Mouse (Mus musculus) midbrain, embryonic 10.5 days (tissue): ENCODE measurements around the gene Atp6v0b. TPM values are rescaled to one million over a fixed set of nuclear protein-coding genes. Genes with fewer than 3 reads are reported as not detected.

ENCODE experiments used
- DNase-seq: peaks from one replicate; pipeline ENCODE4 v3.0.0-alpha.2; 2017; ENCODE audit warnings: low spot score
- H3K27ac ChIP-seq: fragments of 300-500 bp; sonication (generic); replicated peaks from 2 replicates; pipeline ENCODE4 v1.5.1; 2016; ENCODE audit warnings: mild to moderate bottlenecking
- H3K27me3 ChIP-seq: fragments of 300-500 bp; sonication (generic); 2 replicates; pipeline ENCODE4 v1.6.1; 2016; ENCODE audit warnings: low read depth, mild to moderate bottlenecking; ENCODE audit not compliant: poor library complexity, severe bottlenecking
- H3K36me3 ChIP-seq: fragments of 300-500 bp; sonication (generic); 2 replicates; pipeline ENCODE4 v1.6.1; 2016; ENCODE audit warnings: mild to moderate bottlenecking, moderate library complexity
- H3K4me1 ChIP-seq: fragments of 300-500 bp; sonication (generic); 2 replicates; pipeline ENCODE4 v1.6.1; 2016
- H3K4me3 ChIP-seq: fragments of 300-500 bp; sonication (generic); 2 replicates; pipeline ENCODE4 v1.5.1; 2016; ENCODE audit warnings: mild to moderate bottlenecking, moderate library complexity
- H3K9me3 ChIP-seq: fragments of 300-500 bp; sonication (generic); replicated peaks from 2 replicates; pipeline ENCODE4 v1.6.1; 2016; ENCODE audit warnings: mild to moderate bottlenecking
- WGBS: fragments of 180-500 bp; shearing (Covaris S2); methylation state at CpG from one replicate; pipeline ENCODE4 v1.1.7; 2016; 5-methylcytosine and 5-hydroxymethylcytosine counted together
- polyA plus RNA-seq: library from polyadenylated mRNA; unstranded; fragments of >200 nt; fragmentation: Nextera tagmentation; extraction: Ambion mirVana; gene quantifications from 2 replicates; pipeline ENCODE4 v1.2.1, GENCODE M21; 2016

The Atp6v0b gene
- polyA plus RNA-seq, 1 experiment from 2014 or later = 193 TPM

DNA sequence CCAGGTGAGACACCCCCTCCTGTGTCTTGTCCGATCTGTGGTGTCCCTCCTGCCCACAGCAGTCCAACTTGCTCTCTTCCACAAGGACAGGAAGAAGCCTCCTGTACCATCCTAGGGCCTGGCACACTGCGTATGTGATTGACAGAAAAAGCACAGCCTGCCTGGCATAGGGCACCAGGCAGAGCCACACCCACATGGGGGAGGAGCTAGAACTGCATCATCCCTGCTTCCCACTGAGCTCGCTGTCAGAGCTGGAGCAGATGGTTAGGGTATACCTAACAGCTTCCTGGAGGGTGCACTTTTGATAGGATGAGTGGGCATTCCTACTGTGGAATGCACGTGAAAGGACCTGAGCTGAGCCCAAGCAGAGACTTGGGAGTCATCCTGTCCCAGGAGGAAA lies 24.3 kb downstream of the Atp6v0b start:
- 33% methylated on average over 4 of the region's 4 CpGs for WGBS
- Histone ChIP-seq H3K9me3 (no peaks in the 10 kb centered on the region), H3K27ac (no peak overlapping the region), H3K36me3 (no peaks in the 10 kb centered on the region), H3K27me3 (peaks cover 12% of the 10 kb centered on the region), H3K4me3 (no peak overlapping the region), H3K4me1 (peaks cover 23% of the 10 kb centered on the region)
- DNase-seq = no peak

DNA sequence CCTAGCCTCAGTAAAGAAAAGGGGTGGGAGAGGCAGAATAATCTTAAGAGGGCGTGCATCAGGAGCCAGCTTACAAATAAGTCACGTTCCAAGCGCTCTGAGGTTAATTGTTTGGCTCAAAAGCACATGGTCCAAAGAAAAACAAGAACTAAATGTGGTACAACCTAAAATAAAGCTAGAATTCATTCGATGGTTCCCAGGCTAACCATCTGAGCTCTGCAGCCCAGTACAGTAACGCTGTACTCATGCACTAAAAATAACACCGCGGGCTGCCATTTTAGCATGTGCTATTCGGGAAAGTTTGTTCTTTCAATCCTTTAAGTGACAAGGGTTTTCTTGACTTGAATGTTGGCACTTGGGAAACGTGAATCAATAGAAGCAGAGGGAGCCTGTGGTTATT lies 26.6 kb downstream of the Atp6v0b start:
- 89% methylated on average over 9 of the region's 9 CpGs for WGBS
- no peaks in the 10 kb centered on the region for H3K36me3 ChIP-seq

DNA sequence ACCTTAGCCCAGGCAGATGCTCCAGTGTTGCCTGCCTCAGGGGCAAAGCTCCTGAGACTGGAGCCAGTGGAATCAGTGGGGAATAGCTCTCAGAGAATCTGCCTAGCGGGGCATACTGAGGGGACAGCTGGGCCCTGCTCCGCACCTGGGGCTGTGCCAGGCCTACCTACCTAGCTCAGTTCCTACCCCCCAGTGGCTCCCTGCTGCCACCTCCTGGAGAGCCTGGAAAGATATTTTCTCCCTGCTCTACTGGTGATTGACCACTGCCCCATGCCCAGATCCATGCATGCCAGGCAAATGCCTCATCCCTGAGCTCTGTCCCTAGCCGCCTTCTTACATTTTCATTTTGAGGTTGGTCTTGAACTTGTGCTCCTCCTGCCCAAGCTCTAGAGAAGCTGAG lies 28.3 kb downstream of the Atp6v0b start:
- H3K4me3 ChIP-seq = no peak overlapping the region
- WGBS = 74% methylated on average over 3 of the region's 3 CpGs
- no peak overlapping the region for H3K27ac ChIP-seq
- H3K36me3 ChIP-seq = no peaks in the 10 kb centered on the region
- H3K9me3 ChIP-seq = no peaks in the 10 kb centered on the region
- no peak for DNase-seq
- peaks cover 30% of the 10 kb centered on the region for H3K4me1 ChIP-seq
- H3K27me3 ChIP-seq = no peaks in the 10 kb centered on the region

More for the DNA sequence above, 26.6 kb downstream of the Atp6v0b start:
- Histone ChIP-seq H3K27ac (no peak overlapping the region), H3K4me1 (peaks cover 29% of the 10 kb centered on the region), H3K9me3 (no peaks in the 10 kb centered on the region), H3K4me3 (no peak overlapping the region), H3K27me3 (no peaks in the 10 kb centered on the region)
- no peak for DNase-seq

DNA sequence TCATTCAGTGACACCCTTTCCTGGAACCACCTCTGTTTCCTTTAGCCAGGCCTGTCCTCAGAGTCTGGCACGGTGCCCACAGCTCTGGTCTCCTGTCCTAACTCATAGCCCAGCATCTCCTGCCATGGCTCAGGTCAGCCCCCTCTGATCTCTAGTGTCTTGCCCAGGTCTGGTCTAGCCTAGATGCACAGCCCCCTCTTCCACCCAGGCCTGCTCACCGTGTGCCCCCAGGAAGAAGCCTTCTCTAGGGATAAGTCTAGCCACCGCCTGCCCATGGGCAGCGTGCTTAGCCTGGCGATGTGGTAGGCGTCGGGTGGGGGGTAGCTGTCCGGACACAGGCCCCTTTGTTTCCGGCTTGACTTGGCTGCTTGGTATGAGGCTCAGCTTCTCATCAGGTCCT lies 32.0 kb downstream of the Atp6v0b start:
- Histone ChIP-seq H3K27ac (peak overlapping the region; percentile 53), H3K36me3 (no peaks in the 10 kb centered on the region), H3K27me3 (no peaks in the 10 kb centered on the region), H3K4me3 (no peak overlapping the region), H3K4me1 (peaks cover 28% of the 10 kb centered on the region), H3K9me3 (no peaks in the 10 kb centered on the region)
- no peak for DNase-seq
- WGBS = 89% methylated on average over 9 of the region's 9 CpGs

DNA sequence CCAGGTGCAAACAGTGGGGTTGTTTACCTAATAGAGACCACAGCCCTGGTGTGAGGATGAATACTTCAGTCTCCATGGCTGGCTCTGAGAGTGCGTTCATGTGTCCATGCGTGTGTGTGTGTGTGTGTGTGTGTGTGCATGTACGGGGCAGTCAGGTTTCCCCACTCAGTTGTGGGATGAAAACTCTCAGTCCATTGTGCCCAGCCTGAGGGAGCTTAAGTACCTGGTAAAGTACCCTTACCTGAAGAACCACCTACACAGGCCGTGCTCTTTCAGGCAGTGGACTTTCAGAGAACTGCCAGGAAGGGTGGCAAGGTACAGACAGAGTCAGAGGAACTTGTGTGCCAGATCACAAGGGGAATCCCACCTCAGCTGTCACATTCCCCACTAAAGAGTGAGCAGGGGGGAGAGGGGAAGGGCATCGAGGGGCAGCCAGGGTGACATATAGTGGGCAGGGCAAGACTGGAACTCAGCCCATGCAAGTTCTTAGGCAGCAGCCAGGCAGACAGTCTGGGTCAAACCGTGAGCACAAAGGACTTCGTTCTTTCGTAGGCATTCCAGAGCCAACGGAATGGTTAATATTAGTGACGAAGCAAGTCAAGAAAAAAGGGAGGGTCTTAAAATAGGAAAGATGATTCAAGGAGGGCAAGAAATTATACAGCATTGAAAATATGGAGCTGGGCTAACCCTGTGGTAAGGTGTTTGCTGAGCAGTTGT lies 34.8 kb downstream of the Atp6v0b start:
- no peaks in the 10 kb centered on the region for H3K36me3 ChIP-seq
- H3K9me3 ChIP-seq = no peaks in the 10 kb centered on the region
- WGBS = 86% methylated on average over 10 of the region's 10 CpGs
- no peaks in the 10 kb centered on the region for H3K27me3 ChIP-seq
- no peak overlapping the region for H3K27ac ChIP-seq
- peaks cover 39% of the 10 kb centered on the region for H3K4me1 ChIP-seq
- no peak for DNase-seq
- no peak overlapping the region for H3K4me3 ChIP-seq

DNA sequence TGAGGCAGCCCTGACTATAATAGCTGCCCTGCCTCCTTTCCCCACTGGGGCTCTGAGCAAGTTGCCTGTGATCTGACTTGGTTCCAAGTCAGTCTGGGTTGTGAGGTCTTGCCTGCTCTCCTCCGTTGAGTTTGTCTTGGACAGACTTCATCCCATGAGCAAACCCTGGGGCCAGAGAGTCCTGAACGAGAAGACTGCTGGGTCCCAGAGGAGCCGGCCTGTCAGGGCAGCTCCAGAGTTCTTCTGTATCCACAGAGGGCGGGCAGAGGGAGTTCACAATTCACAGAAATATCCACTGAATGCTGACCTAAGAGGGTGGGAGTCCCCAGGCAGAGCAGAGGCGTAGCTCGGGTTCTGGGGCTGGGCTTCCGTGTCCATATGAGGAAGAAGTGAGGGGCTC lies 36.3 kb downstream of the Atp6v0b start:
- Histone ChIP-seq H3K4me1 (peaks cover 35% of the 10 kb centered on the region), H3K36me3 (no peaks in the 10 kb centered on the region), H3K9me3 (no peaks in the 10 kb centered on the region), H3K27ac (peak overlapping the region; percentile 67; the same call in 1 of the 2 replicates), H3K27me3 (no peaks in the 10 kb centered on the region), H3K4me3 (no peak overlapping the region)
- WGBS = 86% methylated on average over 7 of the region's 7 CpGs
- no peak for DNase-seq

DNA sequence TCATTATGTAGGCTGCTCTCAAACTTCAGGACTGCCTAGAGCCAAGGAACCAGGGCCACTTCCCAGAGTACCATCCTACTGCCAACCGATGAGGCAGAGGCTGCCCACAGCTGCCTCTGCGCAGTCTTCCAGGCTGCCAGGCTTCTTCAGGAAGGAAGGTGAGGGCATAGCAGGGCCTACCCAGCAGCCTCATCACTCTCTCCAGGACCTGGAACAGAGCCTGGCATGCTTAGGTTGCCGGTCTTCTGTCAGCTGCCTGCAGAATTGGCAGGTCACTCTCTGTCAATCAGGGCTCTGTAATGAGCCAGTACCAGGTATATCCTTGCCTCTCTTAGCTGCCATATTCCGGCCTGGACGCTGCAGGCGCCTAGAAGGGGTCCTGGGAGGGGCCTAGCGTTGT lies 37.0 kb downstream of the Atp6v0b start:
- H3K4me3 ChIP-seq = no peak overlapping the region
- H3K9me3 ChIP-seq = no peaks in the 10 kb centered on the region
- DNase-seq = no peak
- WGBS = 88% methylated on average over 7 of the region's 7 CpGs
- peak overlapping the region; percentile 67 for H3K27ac ChIP-seq
- H3K27me3 ChIP-seq = no peaks in the 10 kb centered on the region
- peaks cover 32% of the 10 kb centered on the region for H3K4me1 ChIP-seq
- no peaks in the 10 kb centered on the region for H3K36me3 ChIP-seq

DNA sequence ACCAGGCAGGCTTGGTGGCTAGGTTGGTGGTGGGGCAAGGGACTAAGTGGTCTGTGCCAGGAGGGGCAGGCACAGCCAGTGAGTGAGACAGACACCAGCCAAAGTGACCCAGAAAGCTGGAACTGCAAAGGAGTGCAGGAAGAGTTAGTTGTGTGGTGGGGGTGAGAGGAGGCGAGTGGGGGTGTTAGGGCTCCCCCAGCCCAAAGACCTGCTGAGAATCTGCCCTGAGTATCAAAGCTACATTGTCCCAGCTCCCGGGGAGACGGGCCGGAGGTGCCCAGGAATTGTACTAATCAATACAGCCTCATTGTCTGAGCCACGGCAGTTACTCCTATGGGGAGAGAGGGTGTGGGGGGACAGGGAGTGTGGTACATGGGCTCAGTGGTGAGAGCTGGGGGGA lies 37.6 kb downstream of the Atp6v0b start:
- Histone ChIP-seq H3K9me3 (no peaks in the 10 kb centered on the region), H3K27ac (peak overlapping the region; percentile 67), H3K36me3 (no peaks in the 10 kb centered on the region), H3K4me3 (peak overlapping the region; percentile 16; the same call in 1 of the 2 replicates), H3K27me3 (no peaks in the 10 kb centered on the region), H3K4me1 (peaks cover 30% of the 10 kb centered on the region)
- 34% methylated on average over 5 of the region's 5 CpGs for WGBS
- DNase-seq = no peak

DNA sequence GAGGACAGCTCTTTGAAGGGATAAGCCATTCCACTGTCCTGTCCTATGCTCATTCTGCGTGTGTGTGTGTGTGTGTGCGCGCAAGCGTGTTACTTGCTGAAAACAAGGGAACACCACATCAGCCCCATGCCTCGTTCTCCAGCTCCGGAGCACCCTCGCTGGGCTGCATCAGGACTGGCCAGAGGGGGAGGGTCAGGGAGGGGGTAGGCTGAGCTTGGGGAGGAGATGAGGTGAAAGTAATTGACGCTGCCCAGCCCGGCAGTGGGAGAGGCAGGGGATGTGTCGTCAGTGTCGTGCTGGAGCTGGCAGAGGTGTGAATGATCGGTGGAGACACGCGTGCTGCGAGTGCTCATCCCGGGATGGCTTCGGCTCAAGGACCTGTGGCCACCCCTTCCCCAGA lies 38.1 kb downstream of the Atp6v0b start:
- H3K36me3 ChIP-seq = no peaks in the 10 kb centered on the region
- H3K9me3 ChIP-seq = no peaks in the 10 kb centered on the region
- H3K27ac ChIP-seq = peak overlapping the region; percentile 67
- DNase-seq = no peak
- WGBS = 63% methylated on average over 17 of the region's 17 CpGs
- peaks cover 30% of the 10 kb centered on the region for H3K4me1 ChIP-seq
- H3K4me3 ChIP-seq = 0 out of 2 replicates have a peak overlapping the region, but pooled peaks have one; percentile 16
- no peaks in the 10 kb centered on the region for H3K27me3 ChIP-seq

DNA sequence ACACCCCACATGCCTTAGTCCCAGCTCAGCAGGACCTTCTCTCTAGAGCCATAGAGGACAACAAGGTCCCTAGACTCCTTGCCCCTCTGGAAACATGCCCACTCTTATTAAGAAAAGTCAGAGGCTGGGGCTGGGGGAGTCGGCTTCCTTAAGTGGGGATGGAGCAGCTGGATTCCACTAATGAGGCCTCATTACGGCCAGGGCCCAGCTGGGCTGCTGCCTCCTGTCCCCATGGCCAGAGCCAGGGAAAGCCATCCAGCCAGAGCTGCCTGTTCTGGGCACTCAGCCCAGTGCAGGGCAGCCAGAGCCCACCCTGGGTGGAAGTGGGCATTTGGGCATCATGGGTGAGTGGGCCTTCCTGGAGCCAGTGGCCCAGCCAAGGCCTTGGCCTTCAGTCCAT lies 40.1 kb downstream of the Atp6v0b start:
- Histone ChIP-seq H3K4me1 (peaks cover 30% of the 10 kb centered on the region), H3K36me3 (no peaks in the 10 kb centered on the region), H3K27ac (peak overlapping the region; percentile 35; the same call in 1 of the 2 replicates), H3K9me3 (no peaks in the 10 kb centered on the region), H3K27me3 (no peaks in the 10 kb centered on the region), H3K4me3 (no peak overlapping the region)
- DNase-seq = no peak
- 66% methylated on average over 2 of the region's 2 CpGs for WGBS

DNA sequence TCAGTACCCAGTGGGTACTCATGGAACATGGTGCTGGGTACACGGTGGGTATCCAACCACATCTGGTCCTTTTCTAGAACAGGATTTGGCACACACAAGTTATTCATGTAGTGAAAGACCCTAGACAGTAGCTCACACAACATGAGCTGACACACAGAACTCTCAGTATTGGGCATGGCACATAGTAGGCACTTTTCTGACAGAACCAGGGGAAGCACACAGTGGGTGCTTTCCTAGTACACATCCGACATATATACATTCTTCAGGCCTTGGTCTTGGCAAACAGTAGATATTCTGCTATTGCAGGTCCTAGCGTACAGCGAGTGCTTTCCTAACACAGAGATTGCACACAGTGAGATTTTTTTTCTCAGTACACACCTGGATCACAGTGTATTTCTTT lies 40.9 kb downstream of the Atp6v0b start:
- Histone ChIP-seq H3K4me3 (no peak overlapping the region), H3K36me3 (no peaks in the 10 kb centered on the region), H3K9me3 (no peaks in the 10 kb centered on the region), H3K4me1 (peaks cover 30% of the 10 kb centered on the region), H3K27me3 (no peaks in the 10 kb centered on the region), H3K27ac (no peak overlapping the region)
- WGBS = 96% methylated on average over 4 of the region's 4 CpGs
- DNase-seq = no peak

DNA sequence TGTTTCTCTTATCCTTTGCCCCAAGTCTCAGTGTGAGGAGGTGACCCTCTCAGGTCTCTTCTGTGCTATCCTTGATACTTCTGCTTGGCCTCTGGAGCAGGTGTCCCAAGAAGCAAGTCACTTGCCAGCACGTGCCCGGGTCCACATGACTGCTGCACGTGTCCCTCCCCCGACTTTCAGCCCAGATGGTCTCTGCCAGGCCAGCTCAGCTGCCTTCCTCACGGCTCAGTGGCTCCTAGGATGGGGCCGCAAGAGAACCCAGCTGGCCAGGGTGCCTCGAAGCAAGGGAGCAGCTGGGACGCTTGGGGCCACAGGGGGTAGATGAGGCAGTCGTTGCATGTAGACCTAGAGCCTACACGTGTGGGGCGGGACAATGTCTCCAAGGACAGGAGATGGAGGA lies 41.8 kb downstream of the Atp6v0b start:
- no peaks in the 10 kb centered on the region for H3K36me3 ChIP-seq
- H3K4me3 ChIP-seq = no peak overlapping the region
- peaks cover 23% of the 10 kb centered on the region for H3K4me1 ChIP-seq
- no peak for DNase-seq
- no peaks in the 10 kb centered on the region for H3K9me3 ChIP-seq
- H3K27ac ChIP-seq = no peak overlapping the region
- H3K27me3 ChIP-seq = no peaks in the 10 kb centered on the region
- 91% methylated on average over 11 of the region's 11 CpGs for WGBS

DNA sequence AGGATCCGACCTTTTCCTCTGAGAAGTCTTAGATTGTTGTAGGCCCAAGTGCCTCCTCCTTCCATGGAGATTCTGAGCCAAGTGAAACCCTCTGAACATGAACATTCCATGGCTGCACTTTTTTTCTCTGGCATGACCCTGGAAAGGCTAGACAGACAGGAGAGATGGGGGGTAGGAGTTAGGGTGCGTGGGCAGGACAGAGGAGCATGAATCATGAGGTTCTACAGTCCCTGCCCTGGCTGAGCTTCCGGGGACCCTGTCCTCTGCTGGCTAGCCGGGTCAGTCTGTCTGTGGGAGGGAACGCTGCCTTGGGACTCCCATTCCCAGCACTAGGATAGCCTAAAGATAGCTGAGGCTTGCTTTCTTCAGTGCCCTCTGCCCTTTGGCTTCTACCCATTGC lies 42.7 kb downstream of the Atp6v0b start:
- Histone ChIP-seq H3K27ac (no peak overlapping the region), H3K27me3 (no peaks in the 10 kb centered on the region), H3K36me3 (no peaks in the 10 kb centered on the region), H3K9me3 (no peaks in the 10 kb centered on the region), H3K4me1 (peaks cover 14% of the 10 kb centered on the region), H3K4me3 (no peak overlapping the region)
- WGBS = 83% methylated on average over 5 of the region's 5 CpGs
- DNase-seq = no peak
